Mouse (Mus musculus) lung, postnatal 25 days (tissue): ENCODE results near the gene Rnf2.
A peak's percentile ranks its signal among the peaks of the same experiment; 100 is the strongest.
"Not testable (repeated sequence)": the region's sequence is repeated elsewhere in the genome, so short reads cannot be mapped to it uniquely, and the experiment has no call there.

Source experiments
- DNase-seq: peaks from one replicate; pipeline ENCODE4 v3.0.0; 2022; ENCODE audit warnings: low spot score

The Rnf2 gene

GRCm38 (mm10) chr1:151484754-151485153, 16.0 kb downstream of the Rnf2 start:
- DNase-seq: no peak

- DNase-seq: peak; percentile 28
Observed at GRCm38 (mm10) chr1:151483568-151483967, 17.2 kb downstream of the Rnf2 start.

DNA sequence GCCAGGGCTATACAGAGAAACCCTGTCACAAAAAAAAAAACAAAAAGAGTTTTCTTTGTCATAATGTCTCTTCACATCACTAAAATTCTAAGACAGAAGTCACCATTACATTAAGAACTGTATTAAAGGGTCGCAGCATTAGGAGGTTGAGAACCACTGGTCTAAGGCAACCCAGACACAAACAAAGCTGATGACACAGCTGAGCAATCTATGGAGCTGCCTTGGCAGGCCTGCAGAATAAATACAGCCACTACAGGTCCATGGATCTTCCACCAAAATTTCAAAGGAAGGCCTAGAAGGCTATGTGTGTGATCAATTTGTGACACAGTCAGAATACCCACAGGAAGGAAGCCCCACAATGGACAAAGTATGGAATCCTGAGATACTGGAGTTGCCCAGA, 18.3 kb downstream of the Rnf2 start:
- DNase-seq: no peak

- DNase-seq: not testable (repeated sequence)
Observed at GRCm38 (mm10) chr1:151472386-151472785, 28.4 kb downstream of the Rnf2 start.

- no peak for DNase-seq
Observed at GRCm38 (mm10) chr1:151471429-151471828, 29.3 kb downstream of the Rnf2 start.

DNA sequence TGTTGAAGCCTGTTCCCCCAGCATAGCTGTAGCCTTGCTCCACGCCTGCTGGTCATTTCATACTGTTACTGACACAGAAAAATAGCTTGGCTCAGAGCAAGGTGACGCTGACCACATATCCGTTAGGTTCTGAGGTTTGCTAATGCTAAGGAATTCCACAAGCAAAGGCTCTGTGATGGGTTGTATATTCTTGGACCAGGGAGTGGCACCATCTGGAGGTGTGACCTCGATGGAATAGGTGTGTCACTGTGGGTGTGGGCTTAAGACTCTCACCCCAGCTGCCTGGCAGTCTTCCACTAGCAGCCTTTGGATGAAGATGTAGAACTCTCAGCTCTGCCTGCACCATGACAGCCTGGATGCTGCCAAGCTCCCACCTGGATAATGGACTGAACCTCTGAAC, 34.2 kb downstream of the Rnf2 start:
- no peak for DNase-seq

GRCm38 (mm10) chr1:151464914-151465313, 35.8 kb downstream of the Rnf2 start:
- no peak for DNase-seq

DNA sequence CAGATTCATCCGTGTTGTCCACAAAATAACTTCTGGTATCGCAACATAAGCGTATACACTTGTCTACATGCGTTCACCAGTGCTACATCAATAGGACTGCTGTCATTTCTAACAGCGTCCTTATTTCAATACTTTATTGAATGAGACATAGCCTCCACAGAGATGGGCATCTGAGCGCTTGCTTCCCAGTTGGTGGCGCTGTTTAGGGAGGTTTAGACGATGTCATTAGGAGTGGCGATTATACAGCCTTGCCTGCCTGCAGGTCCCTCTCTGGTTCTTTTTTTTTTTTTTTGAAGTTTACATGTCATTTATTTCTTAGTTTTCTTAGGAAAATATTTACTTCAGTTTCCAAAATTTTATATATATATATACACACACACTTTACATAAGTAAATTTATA, 39.5 kb downstream of the Rnf2 start:
- no peak for DNase-seq

DNA sequence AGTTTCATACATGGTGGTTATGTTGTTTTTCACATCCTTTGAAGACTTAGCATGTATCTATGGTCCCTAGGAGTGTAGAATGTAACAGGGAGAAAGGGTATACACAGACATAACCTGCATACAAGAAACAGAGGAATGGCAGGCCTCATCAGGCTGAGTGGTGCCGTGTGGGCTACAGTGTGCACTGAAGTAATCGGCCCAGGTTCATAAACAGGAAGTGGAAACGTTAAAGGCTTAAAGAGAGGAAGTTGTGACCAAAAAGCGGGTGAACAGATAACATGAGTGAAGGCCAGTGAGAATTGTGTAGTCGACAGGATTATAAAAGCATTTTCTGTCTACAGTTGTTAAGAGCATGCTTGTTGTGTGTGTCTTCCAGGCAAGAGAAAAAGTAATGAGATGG, 43.7 kb downstream of the Rnf2 start:
- DNase-seq: peak; percentile 8

DNA sequence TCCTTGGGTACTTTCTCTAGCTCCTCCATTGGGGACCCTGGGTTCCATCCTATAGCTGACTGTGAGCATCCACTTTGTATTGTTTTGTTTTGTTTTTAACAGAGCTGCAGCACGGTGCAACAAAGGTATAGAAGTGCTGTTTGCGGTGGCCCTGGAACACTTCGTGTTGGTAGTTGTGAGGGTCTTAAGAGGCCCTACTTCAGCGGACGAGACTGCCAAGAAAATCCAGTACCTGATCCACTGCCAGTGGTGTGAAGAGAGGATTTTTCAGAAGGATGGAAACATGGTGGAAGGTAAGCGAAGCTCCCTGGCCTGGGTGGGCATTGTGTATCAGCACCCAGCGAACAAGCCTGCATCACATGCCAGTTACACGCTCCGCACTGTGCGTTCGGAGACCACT, 48.8 kb downstream of the Rnf2 start:
- no peak for DNase-seq

DNA sequence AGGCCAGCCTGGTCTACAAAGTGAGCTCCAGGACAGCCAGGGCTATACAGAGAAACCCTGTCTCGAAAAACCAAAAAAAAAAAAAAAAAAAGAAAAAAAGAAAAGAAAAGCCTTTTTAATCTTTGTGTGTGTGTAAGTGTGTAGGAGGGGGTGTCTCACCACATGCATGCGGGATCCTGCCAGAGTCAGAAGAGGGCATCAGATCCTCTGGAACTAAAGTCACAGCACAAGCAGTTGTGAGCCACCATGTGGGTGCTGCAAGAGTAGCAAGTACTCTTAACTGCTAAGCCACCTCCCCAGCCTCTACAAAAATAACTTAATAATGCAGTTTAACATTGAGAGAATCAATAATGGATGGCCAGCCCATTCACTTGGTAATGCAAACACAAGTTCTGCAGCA, 49.9 kb downstream of the Rnf2 start:
- DNase-seq: no peak

- DNase-seq: no peak
Observed at GRCm38 (mm10) chr1:151449866-151450265, 50.9 kb downstream of the Rnf2 start.

DNA sequence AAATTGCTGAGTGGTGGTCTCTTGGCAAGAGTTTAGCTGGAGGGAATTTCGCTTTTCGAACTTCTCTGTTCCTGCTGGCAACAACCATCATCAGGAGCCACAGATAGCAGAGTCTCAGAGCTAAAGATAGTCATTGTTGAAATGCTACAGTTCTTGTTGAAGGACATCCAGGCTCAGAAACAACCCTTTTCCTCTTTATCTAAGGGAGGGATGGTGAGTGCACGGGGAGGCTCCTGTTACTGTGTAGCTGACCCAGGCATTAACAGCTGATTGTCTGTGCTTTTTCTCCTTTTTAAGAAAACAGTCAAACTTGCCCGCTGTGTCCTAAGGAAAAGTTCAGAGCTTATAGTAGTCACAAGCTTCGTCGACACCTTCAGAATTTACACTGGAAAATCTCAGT, 65.3 kb downstream of the Rnf2 start:
- DNase-seq: no peak

DNA sequence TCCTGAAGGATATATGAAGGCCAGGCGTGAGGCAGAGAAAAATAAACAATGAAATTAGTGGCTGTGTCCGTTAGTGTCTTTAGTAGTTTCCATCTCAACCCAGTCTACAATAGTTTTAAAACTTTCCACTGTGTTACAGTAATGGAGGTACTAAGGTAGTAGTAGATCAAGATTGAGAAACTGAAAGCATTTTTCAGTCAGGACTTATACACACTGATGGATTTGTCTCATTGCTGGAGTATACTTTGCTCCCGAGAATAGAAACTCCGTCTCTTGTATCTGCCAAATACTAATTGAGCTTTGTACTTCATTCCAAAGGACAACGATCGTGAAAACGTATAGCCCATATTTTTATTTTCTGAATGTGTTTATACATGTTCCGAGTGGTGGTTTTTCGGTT, 71.4 kb downstream of the Rnf2 start:
- DNase-seq: no peak

- peak; percentile 99 for DNase-seq
Observed at GRCm38 (mm10) chr1:151428263-151429221, 72.2 kb downstream of the Rnf2 start, which contains the start of the genes Swt1 and Trmt1l. Gene Swt1 (minus strand): TSS chr1:151428455. Gene Trmt1l (plus strand): TSS chr1:151428542.

- no peak for DNase-seq
Observed at GRCm38 (mm10) chr1:151427888-151428262, 72.9 kb downstream of the Rnf2 start.

GRCm38 (mm10) chr1:151426947-151427600, 73.7 kb downstream of the Rnf2 start:
- DNase-seq: peak; percentile 69

DNA sequence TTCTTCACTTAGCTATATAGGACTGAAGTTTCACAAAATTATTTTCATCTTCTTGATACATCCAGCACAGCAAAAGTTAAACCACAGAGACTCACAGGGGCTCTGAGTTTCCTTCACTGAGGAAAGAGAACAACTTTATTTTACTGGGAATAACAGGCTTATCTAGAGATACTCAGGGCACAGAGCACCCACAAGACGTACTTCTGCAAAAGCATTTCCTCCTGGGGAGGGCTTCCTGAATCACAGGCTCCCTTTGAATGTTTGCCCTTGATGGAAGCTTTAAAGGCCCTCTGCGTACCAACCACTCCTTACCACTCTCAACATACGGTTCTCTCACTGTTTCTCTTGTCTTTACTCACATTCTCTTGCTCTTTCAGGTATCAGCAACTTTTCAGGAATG, 78.6 kb downstream of the Rnf2 start:
- DNase-seq: no peak

- DNase-seq: no peak
Observed at GRCm38 (mm10) chr1:151409827-151410226, 90.9 kb downstream of the Rnf2 start.
